Mouse (Mus musculus): ENCODE measurements at regions not wholly inside any gene's neighbourhood (a gene's known extent, or its start where the extent isn't known, plus 50 kb on each side); places are given as distances from the start of the nearest gene placed in this dataset.
A peak's percentile ranks its signal among the peaks of the same experiment; 100 is the strongest.

GRCm38 (mm10) chr9:99800076-99800475, 75.9 kb downstream of the Sox14 start:
- no peak for DNase-seq (ENCODE audit: low read depth, low spot score)

GRCm38 (mm10) chr9:99799387-99800021, 76.5 kb downstream of the Sox14 start:
- peak; percentile 38 for DNase-seq (ENCODE audit: low read depth, low spot score)

GRCm38 (mm10) chr9:99797066-99797770, 78.8 kb downstream of the Sox14 start:
- DNase-seq (ENCODE audit: low read depth, low spot score), result peak; percentile 4

- no peak for DNase-seq (ENCODE audit: low read depth, low spot score)
Observed at GRCm38 (mm10) chr9:99792700-99793099, 75.6 kb upstream of the Cldn18 start.

- DNase-seq (ENCODE audit: low read depth, low spot score), result no peak
Observed at GRCm38 (mm10) chr9:99786864-99787263, 69.8 kb upstream of the Cldn18 start.

GRCm38 (mm10) chr9:99783156-99783555, 66.1 kb upstream of the Cldn18 start:
- DNase-seq (ENCODE audit: low read depth, low spot score), result no peak

- no peak for DNase-seq (ENCODE audit: low read depth, low spot score)
Observed at GRCm38 (mm10) chr9:99782364-99783119, 65.5 kb upstream of the Cldn18 start.

GRCm38 (mm10) chr9:99778871-99779270, 61.8 kb upstream of the Cldn18 start:
- no peak for DNase-seq (ENCODE audit: low read depth, low spot score)

- DNase-seq (ENCODE audit: low read depth, low spot score), result peak; percentile 94
Observed at GRCm38 (mm10) chr9:99770696-99771095, 53.6 kb upstream of the Cldn18 start.
